Mouse (Mus musculus) lung, embryonic 16.5 days (tissue): Measurements from ENCODE around the gene Hadhb. TPM values are rescaled to one million over a fixed set of nuclear protein-coding genes. Genes with fewer than 3 reads are reported as not detected.
"Not testable (repeated sequence)": the region's sequence is repeated elsewhere in the genome, so short reads cannot be mapped to it uniquely, and the experiment has no call there.

Source experiments
- ATAC-seq: fragments of 200-750 bp; cut with Nextera tagmentation; 2 replicates; pipeline ENCODE4 v1.8.0; 2017; ENCODE audit warnings: low read depth, mild to moderate bottlenecking, moderate library complexity
- H3K27ac ChIP-seq: fragments of 300-500 bp; sonication (generic); 2 replicates; pipeline ENCODE4 v1.5.1; 2014; ENCODE audit warnings: mild to moderate bottlenecking, control low read depth, low read length
- H3K27me3 ChIP-seq: fragments of 300-500 bp; sonication (generic); 2 replicates; pipeline ENCODE4 v1.6.1; 2014; ENCODE audit warnings: low read depth, low read length, mixed read lengths; ENCODE audit not compliant: control insufficient read depth, insufficient read depth
- H3K36me3 ChIP-seq: fragments of 300-500 bp; sonication (generic); 2 replicates; pipeline ENCODE4 v1.6.1; 2014; ENCODE audit warnings: low read length; ENCODE audit not compliant: control insufficient read depth, insufficient read depth
- H3K4me1 ChIP-seq: fragments of 300-500 bp; sonication (generic); replicated peaks from 2 replicates; pipeline ENCODE4 v1.6.1; 2014; ENCODE audit warnings: low read length, mixed read lengths; ENCODE audit not compliant: control insufficient read depth, insufficient read depth
- H3K4me2 ChIP-seq: fragments of 300-500 bp; sonication (generic); 2 replicates; pipeline ENCODE4 v1.6.1; 2014; ENCODE audit warnings: low read depth, low read length, control low read depth
- H3K4me3 ChIP-seq: fragments of 300-500 bp; sonication (generic); 2 replicates; pipeline ENCODE4 v1.5.1; 2014; ENCODE audit warnings: mild to moderate bottlenecking, low read length, control low read depth
- H3K9ac ChIP-seq: fragments of 300-500 bp; sonication (generic); 2 replicates; pipeline ENCODE4 v1.6.1; 2014; ENCODE audit warnings: low read length, control low read depth
- H3K9me3 ChIP-seq: fragments of 300-500 bp; sonication (generic); 2 replicates; pipeline ENCODE4 v1.6.1; 2016; ENCODE audit warnings: low read length; ENCODE audit not compliant: control insufficient read depth
- WGBS: fragments of 180-500 bp; shearing (Covaris S2); extraction: QIAGEN DNeasy Blood & Tissue Kit; methylation state at CpG from one replicate; pipeline ENCODE4 v1.1.7; 2014; 5-methylcytosine and 5-hydroxymethylcytosine counted together
- polyA plus RNA-seq: library from polyadenylated mRNA; unstranded; fragments of >200 nt; fragmentation: Nextera tagmentation; extraction: Ambion mirVana; gene quantifications from 2 replicates; pipeline ENCODE4 v1.2.1, GENCODE M21; 2015

Hadhb gene
- polyA plus RNA-seq, 1 experiment from 2014 or later = 128 TPM

GRCm38 (mm10) chr5:30210758-30211157 is 55.7 kb downstream of the Hadhb start:
- not testable (repeated sequence) for H3K4me1 ChIP-seq, H3K27ac ChIP-seq, H3K36me3 ChIP-seq, H3K4me2 ChIP-seq, ATAC-seq, H3K9ac ChIP-seq, H3K4me3 ChIP-seq, H3K9me3 ChIP-seq, H3K27me3 ChIP-seq
- 86% methylated on average over 5 of the region's 5 CpGs for WGBS

GRCm38 (mm10) chr5:30214889-30215288 is 59.8 kb downstream of the Hadhb start:
- Histone ChIP-seq H3K36me3 (no peaks in the 10 kb centered on the region), H3K4me2 (no peak overlapping the region), H3K9ac (no peak overlapping the region), H3K27me3 (no peaks in the 10 kb centered on the region), H3K4me3 (no peak overlapping the region), H3K27ac (no peak overlapping the region), H3K4me1 (no peaks in the 10 kb centered on the region), H3K9me3 (no peaks in the 10 kb centered on the region)
- 6% methylated on average over 4 of the region's 4 CpGs for WGBS
- peak; percentile 20; the same call in 1 of the 2 replicates for ATAC-seq

GRCm38 (mm10) chr5:30215970-30216369 is 60.9 kb downstream of the Hadhb start:
- H3K27me3 ChIP-seq = no peaks in the 10 kb centered on the region
- H3K4me1 ChIP-seq = no peaks in the 10 kb centered on the region
- no peaks in the 10 kb centered on the region for H3K36me3 ChIP-seq
- no peak for ATAC-seq
- WGBS = 63% methylated on average over 5 of the region's 5 CpGs
- no peak overlapping the region for H3K27ac ChIP-seq
- H3K9ac ChIP-seq = no peak overlapping the region
- H3K4me3 ChIP-seq = no peak overlapping the region
- H3K9me3 ChIP-seq = no peaks in the 10 kb centered on the region
- H3K4me2 ChIP-seq = no peak overlapping the region

- ATAC-seq = no peak
- H3K36me3 ChIP-seq = peaks cover 2% of the 10 kb centered on the region; the same call in 1 of the 2 replicates
- WGBS = 76% methylated on average over 2 of the region's 2 CpGs
- no peak overlapping the region for H3K27ac ChIP-seq
- no peak overlapping the region for H3K4me2 ChIP-seq
- H3K4me1 ChIP-seq = no peaks in the 10 kb centered on the region
- no peak overlapping the region for H3K9ac ChIP-seq
- no peak overlapping the region for H3K4me3 ChIP-seq
- no peaks in the 10 kb centered on the region for H3K9me3 ChIP-seq
- H3K27me3 ChIP-seq = no peaks in the 10 kb centered on the region
Measured at GRCm38 (mm10) chr5:30219715-30220114, 64.7 kb downstream of the Hadhb start.

- H3K4me3 ChIP-seq = no peak overlapping the region
- no peak overlapping the region for H3K27ac ChIP-seq
- H3K4me1 ChIP-seq = no peaks in the 10 kb centered on the region
- H3K4me2 ChIP-seq = no peak overlapping the region
- H3K27me3 ChIP-seq = no peaks in the 10 kb centered on the region
- ATAC-seq = no peak
- H3K36me3 ChIP-seq = peaks cover 2% of the 10 kb centered on the region; the same call in 1 of the 2 replicates
- H3K9me3 ChIP-seq = no peaks in the 10 kb centered on the region
- no peak overlapping the region for H3K9ac ChIP-seq
- WGBS = 81% methylated on average over 8 of the region's 8 CpGs
Measured at GRCm38 (mm10) chr5:30220666-30221065, 65.6 kb downstream of the Hadhb start.

GRCm38 (mm10) chr5:30222681-30223080 is 67.6 kb downstream of the Hadhb start:
- Histone ChIP-seq H3K27ac (no peak overlapping the region), H3K9me3 (no peaks in the 10 kb centered on the region), H3K4me2 (no peak overlapping the region), H3K4me3 (no peak overlapping the region), H3K27me3 (no peaks in the 10 kb centered on the region), H3K4me1 (no peaks in the 10 kb centered on the region), H3K36me3 (peaks cover 2% of the 10 kb centered on the region; the same call in 1 of the 2 replicates), H3K9ac (no peak overlapping the region)
- WGBS = 98% methylated on average over 8 of the region's 8 CpGs
- no peak for ATAC-seq

- no peaks in the 10 kb centered on the region for H3K36me3 ChIP-seq
- WGBS = 76% methylated on average over 4 of the region's 4 CpGs
Measured at GRCm38 (mm10) chr5:30230901-30231300, 75.9 kb downstream of the Hadhb start.

GRCm38 (mm10) chr5:30231891-30232270 is 76.8 kb downstream of the Hadhb start:
- Histone ChIP-seq H3K27ac (peak overlapping the region; percentile 10; the same call in 1 of the 2 replicates), H3K9me3 (no peaks in the 10 kb centered on the region), H3K36me3 (no peaks in the 10 kb centered on the region), H3K27me3 (no peaks in the 10 kb centered on the region), H3K4me3 (peak overlapping the region; percentile 85), H3K4me1 (peaks cover 21% of the 10 kb centered on the region), H3K4me2 (peak overlapping the region; percentile 89), H3K9ac (peak overlapping the region; percentile 70)
- no peak for ATAC-seq
- WGBS = 36% methylated on average over 16 of the region's 16 CpGs

More at GRCm38 (mm10) chr5:30230901-30231300, 75.9 kb downstream of the Hadhb start:
- no peak overlapping the region for H3K9ac ChIP-seq
- no peaks in the 10 kb centered on the region for H3K9me3 ChIP-seq
- no peak overlapping the region for H3K4me2 ChIP-seq
- H3K27ac ChIP-seq = no peak overlapping the region
- no peaks in the 10 kb centered on the region for H3K27me3 ChIP-seq
- H3K4me3 ChIP-seq = no peak overlapping the region
- H3K4me1 ChIP-seq = peaks cover 21% of the 10 kb centered on the region
- ATAC-seq = no peak

- WGBS = 5% methylated on average over 70 of the region's 71 CpGs
- Histone ChIP-seq H3K4me3 (peak within 1 kb of the TSS; percentile 85), H3K4me1 (peaks cover 21% of the 10 kb centered on the region), H3K9ac (peak within 1 kb of the TSS; percentile 86), H3K27ac (peak within 1 kb of the TSS; percentile 73), H3K4me2 (peak within 1 kb of the TSS; percentile 89), H3K36me3 (no peaks in the 10 kb centered on the region), H3K9me3 (no peaks in the 10 kb centered on the region), H3K27me3 (no peaks in the 10 kb centered on the region)
- peak; percentile 100 for ATAC-seq
Measured at GRCm38 (mm10) chr5:30232271-30232971, 77.4 kb downstream of the Hadhb start, which contains the start of gene Selenoi. Gene Selenoi (plus strand): TSS chr5:30232581.
